Mouse (Mus musculus) embryonic facial prominence, embryonic 14.5 days (tissue): Measurements from ENCODE around the gene Gin1. TPM values are rescaled to one million over a fixed set of nuclear protein-coding genes. Genes with fewer than 3 reads are reported as not detected.

Source experiments
- ATAC-seq: fragments of 200-750 bp; cut with Nextera tagmentation; 2 replicates; pipeline ENCODE4 v1.8.0; 2017; ENCODE audit warnings: low read depth, moderate number of reproducible peaks, moderate TSS enrichment
- DNase-seq: peaks from one replicate; pipeline ENCODE4 v3.0.0-alpha.2; 2015; ENCODE audit warnings: low spot score
- H3K27ac ChIP-seq: fragments of 300-500 bp; sonication (generic); replicated peaks from 2 replicates; pipeline ENCODE4 v1.5.1; 2014; ENCODE audit warnings: low read depth, mild to moderate bottlenecking, low read length, moderate library complexity
- H3K27me3 ChIP-seq: fragments of 300-500 bp; sonication (generic); replicated peaks from 2 replicates; pipeline ENCODE4 v1.6.1; 2014; ENCODE audit warnings: low read length; ENCODE audit not compliant: control insufficient read depth, insufficient read depth
- H3K36me3 ChIP-seq: fragments of 300-500 bp; sonication (generic); 2 replicates; pipeline ENCODE4 v1.6.1; 2014; ENCODE audit warnings: low read length, mixed read lengths; ENCODE audit not compliant: control insufficient read depth, insufficient read depth
- H3K4me1 ChIP-seq: fragments of 300-500 bp; sonication (generic); 2 replicates; pipeline ENCODE4 v1.6.1; 2014; ENCODE audit warnings: antibody characterized with exemption, low read length; ENCODE audit not compliant: control insufficient read depth, insufficient read depth
- H3K4me2 ChIP-seq: fragments of 300-500 bp; sonication (generic); 2 replicates; pipeline ENCODE4 v1.6.1; 2014; ENCODE audit warnings: low read depth, mild to moderate bottlenecking, low read length, moderate library complexity, mixed read lengths
- H3K4me3 ChIP-seq: fragments of 300-500 bp; sonication (generic); 2 replicates; pipeline ENCODE4 v1.5.1; 2014; ENCODE audit warnings: low read depth, mild to moderate bottlenecking, low read length
- H3K9ac ChIP-seq: fragments of 300-500 bp; sonication (generic); 2 replicates; pipeline ENCODE4 v1.6.1; 2014; ENCODE audit warnings: low read depth, mild to moderate bottlenecking, low read length, moderate library complexity, mixed read lengths
- H3K9me3 ChIP-seq: fragments of 300-500 bp; sonication (generic); 2 replicates; pipeline ENCODE4 v1.6.1; 2016; ENCODE audit warnings: low read length; ENCODE audit not compliant: control insufficient read depth
- WGBS: fragments of 180-500 bp; shearing (Covaris S2); extraction: QIAGEN DNeasy Blood & Tissue Kit; methylation state at CpG from one replicate; pipeline ENCODE4 v1.1.7; 2014; 5-methylcytosine and 5-hydroxymethylcytosine counted together
- polyA plus RNA-seq: library from polyadenylated mRNA; unstranded; fragments of >200 nt; fragmentation: Nextera tagmentation; extraction: Ambion mirVana; gene quantifications from 2 replicates; pipeline ENCODE4 v1.2.1, GENCODE M21; 2014

Gene Gin1
- 12.1 and 12.6 TPM in 2 replicates for polyA plus RNA-seq

DNA sequence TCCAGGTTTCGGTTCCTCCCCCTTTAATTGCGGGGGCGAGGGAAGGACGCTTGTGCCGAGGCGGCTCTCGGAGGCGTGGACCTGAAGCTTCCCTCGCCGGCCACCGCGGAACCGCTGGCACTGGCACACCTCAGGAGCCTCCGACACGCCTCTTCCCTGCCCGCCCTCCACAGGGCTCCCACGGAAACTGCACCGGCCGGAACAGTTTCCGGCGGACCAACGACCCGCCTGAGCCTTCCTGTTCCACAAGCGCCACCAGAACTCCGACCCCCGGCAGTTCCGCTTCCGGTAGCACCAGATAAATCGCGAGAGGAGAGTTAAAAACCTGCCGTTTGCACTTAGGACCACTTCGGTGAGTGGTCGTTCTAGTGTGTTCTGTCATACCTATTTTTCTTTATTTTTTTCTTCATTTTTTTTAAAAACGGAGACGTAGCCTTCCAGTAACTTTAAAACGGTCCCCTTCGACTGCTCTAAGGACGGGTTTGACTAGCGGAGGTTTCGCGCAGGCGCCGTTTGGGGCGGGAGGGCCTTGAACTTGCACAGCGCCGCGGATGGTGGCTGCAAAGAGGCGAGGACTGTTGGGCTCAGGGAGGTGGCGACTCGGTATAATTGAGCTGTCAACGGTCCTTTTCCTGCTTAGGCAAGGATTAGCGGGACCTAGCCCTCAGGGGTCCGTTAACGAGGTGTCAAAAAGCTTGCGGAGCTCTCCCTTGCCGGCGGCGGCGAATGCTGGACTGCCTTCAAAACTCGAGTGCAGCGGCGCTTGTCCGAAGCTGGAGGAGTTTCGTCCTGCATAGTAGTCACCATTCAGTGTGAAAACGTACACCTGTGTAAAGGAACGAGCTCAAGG, at the start of gene Gin1, which contains the start of gene Ppip5k2:
Gene Gin1 (plus strand): TSS at position 269 of the 850 bp plus-strand sequence.
Gene Ppip5k2 (minus strand): TSS at position 508 of the 850 bp plus-strand sequence.
- DNase-seq: peak; percentile 98
- Histone ChIP-seq H3K4me2 (peak within 1 kb of the TSS; percentile 77), H3K27me3 (no peaks in the 10 kb centered on the region), H3K27ac (peak within 1 kb of the TSS; percentile 84), H3K9ac (peak within 1 kb of the TSS; percentile 86), H3K4me3 (peak within 1 kb of the TSS; percentile 80), H3K36me3 (no peaks in the 10 kb centered on the region), H3K9me3 (no peaks in the 10 kb centered on the region), H3K4me1 (peaks cover 9% of the 10 kb centered on the region)
- under 1% methylated on average over 66 of the region's 66 CpGs for WGBS
- ATAC-seq: peak; percentile 100

DNA sequence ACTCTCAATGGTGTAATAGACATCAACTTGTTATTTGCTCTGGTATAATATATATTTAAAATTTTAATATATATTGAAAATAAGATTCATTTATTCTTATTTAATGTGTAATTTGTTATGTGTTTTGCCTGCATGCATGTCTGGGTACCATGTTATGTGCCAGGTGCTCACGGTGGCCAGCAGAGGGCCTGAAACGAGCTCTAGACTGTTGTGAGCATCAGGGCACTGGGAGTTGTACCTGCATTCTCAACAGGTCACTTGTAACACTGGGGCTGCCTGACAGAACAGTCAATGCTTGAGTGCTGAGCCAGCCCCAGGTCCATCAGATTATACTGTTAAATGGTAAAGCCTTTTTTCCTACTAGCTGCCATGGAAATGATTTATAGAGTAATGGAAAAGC, 43.2 kb upstream of the Gin1 start:
- Histone ChIP-seq H3K4me3 (no peak overlapping the region), H3K9ac (no peak overlapping the region), H3K36me3 (peaks cover 40% of the 10 kb centered on the region), H3K27me3 (no peaks in the 10 kb centered on the region), H3K9me3 (no peaks in the 10 kb centered on the region), H3K4me1 (no peaks in the 10 kb centered on the region), H3K4me2 (no peak overlapping the region), H3K27ac (no peak overlapping the region)
- ATAC-seq (peak; percentile 18; the same call in 1 of the 2 replicates), DNase-seq (no peak)
- WGBS: 51% methylated on average over 2 of the region's 2 CpGs

- Histone ChIP-seq H3K27me3 (no peaks in the 10 kb centered on the region), H3K27ac (no peak overlapping the region), H3K9me3 (no peaks in the 10 kb centered on the region), H3K4me2 (no peak overlapping the region), H3K36me3 (peaks cover 37% of the 10 kb centered on the region), H3K9ac (no peak overlapping the region), H3K4me1 (no peaks in the 10 kb centered on the region), H3K4me3 (no peak overlapping the region)
- ATAC-seq (no peak), DNase-seq (no peak)
- WGBS: 73% methylated on average over 1 of the region's 1 CpGs
Measured at GRCm38 (mm10) chr1:97729339-97729738, 40.6 kb upstream of the Gin1 start.

- H3K4me2 ChIP-seq: no peak overlapping the region
- WGBS: 100% methylated on average over 1 of the region's 1 CpGs
- H3K36me3 ChIP-seq: peaks cover 69% of the 10 kb centered on the region
- ATAC-seq: no peak
- no peak for DNase-seq
- H3K27ac ChIP-seq: no peak overlapping the region
- H3K9ac ChIP-seq: no peak overlapping the region
- no peaks in the 10 kb centered on the region for H3K27me3 ChIP-seq
- H3K9me3 ChIP-seq: no peaks in the 10 kb centered on the region
- no peaks in the 10 kb centered on the region for H3K4me1 ChIP-seq
- no peak overlapping the region for H3K4me3 ChIP-seq
Measured at GRCm38 (mm10) chr1:97743063-97743462, 26.9 kb upstream of the Gin1 start.

GRCm38 (mm10) chr1:97745712-97746111, 24.3 kb upstream of the Gin1 start:
- Histone ChIP-seq H3K4me3 (no peak overlapping the region), H3K27ac (no peak overlapping the region), H3K27me3 (no peaks in the 10 kb centered on the region), H3K4me1 (no peaks in the 10 kb centered on the region), H3K4me2 (no peak overlapping the region), H3K36me3 (peaks cover 63% of the 10 kb centered on the region), H3K9ac (no peak overlapping the region), H3K9me3 (no peaks in the 10 kb centered on the region)
- no peak for ATAC-seq
- no peak for DNase-seq
- 90% methylated on average over 4 of the region's 4 CpGs for WGBS

GRCm38 (mm10) chr1:97746261-97746660, 23.7 kb upstream of the Gin1 start:
- no peaks in the 10 kb centered on the region for H3K27me3 ChIP-seq
- no peaks in the 10 kb centered on the region for H3K4me1 ChIP-seq
- no peak overlapping the region for H3K4me3 ChIP-seq
- DNase-seq (no peak), ATAC-seq (no peak)
- H3K27ac ChIP-seq: no peak overlapping the region
- peaks cover 63% of the 10 kb centered on the region for H3K36me3 ChIP-seq
- no peaks in the 10 kb centered on the region for H3K9me3 ChIP-seq
- H3K9ac ChIP-seq: no peak overlapping the region
- WGBS: 93% methylated on average over 7 of the region's 7 CpGs
- no peak overlapping the region for H3K4me2 ChIP-seq

- Histone ChIP-seq H3K27me3 (no peaks in the 10 kb centered on the region), H3K27ac (no peak overlapping the region), H3K9me3 (no peaks in the 10 kb centered on the region), H3K9ac (no peak overlapping the region), H3K4me3 (no peak overlapping the region), H3K36me3 (peaks cover 59% of the 10 kb centered on the region), H3K4me1 (no peaks in the 10 kb centered on the region), H3K4me2 (no peak overlapping the region)
- DNase-seq (no peak), ATAC-seq (no peak)
- WGBS: 93% methylated on average over 3 of the region's 3 CpGs
Measured at GRCm38 (mm10) chr1:97748163-97748562, 21.8 kb upstream of the Gin1 start.

DNA sequence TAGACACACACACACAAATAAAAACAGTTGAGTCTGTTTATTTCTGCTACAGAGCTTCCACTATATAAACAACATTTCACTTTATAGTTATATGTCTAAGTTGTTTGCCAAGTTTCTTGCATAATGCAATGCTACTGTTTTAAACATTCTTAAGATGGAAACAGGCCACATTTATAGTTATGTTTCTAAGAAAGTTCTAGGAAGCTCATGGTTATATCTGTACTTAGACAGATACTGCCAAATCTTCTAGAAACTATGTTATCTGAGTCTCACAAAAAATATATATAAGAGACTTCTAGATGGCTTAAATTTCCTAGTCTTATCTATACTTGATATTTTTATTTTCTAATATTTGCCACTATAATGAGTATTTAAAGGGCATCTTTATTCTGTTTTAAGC, 16.8 kb upstream of the Gin1 start:
- no peaks in the 10 kb centered on the region for H3K9me3 ChIP-seq
- no peak overlapping the region for H3K4me3 ChIP-seq
- ATAC-seq (no peak), DNase-seq (no peak)
- H3K4me2 ChIP-seq: no peak overlapping the region
- no peaks in the 10 kb centered on the region for H3K27me3 ChIP-seq
- no peak overlapping the region for H3K9ac ChIP-seq
- no peak overlapping the region for H3K27ac ChIP-seq
- H3K4me1 ChIP-seq: no peaks in the 10 kb centered on the region
- H3K36me3 ChIP-seq: peaks cover 46% of the 10 kb centered on the region

GRCm38 (mm10) chr1:97754392-97754791, 15.6 kb upstream of the Gin1 start:
- Histone ChIP-seq H3K9ac (no peak overlapping the region), H3K4me2 (no peak overlapping the region), H3K27ac (no peak overlapping the region), H3K4me1 (no peaks in the 10 kb centered on the region), H3K36me3 (peaks cover 41% of the 10 kb centered on the region), H3K4me3 (no peak overlapping the region), H3K9me3 (no peaks in the 10 kb centered on the region), H3K27me3 (no peaks in the 10 kb centered on the region)
- no peak for DNase-seq
- no peak for ATAC-seq
- 84% methylated on average over 4 of the region's 4 CpGs for WGBS
